Mouse (Mus musculus) thymus, adult 18-20 months (tissue): ENCODE measurements around the gene Rasl10a.

Experiments
- DNase-seq, 2 experiments: peaks; one replicate each; pipeline ENCODE4 v3.0.0; 2022; ENCODE audit warnings: mixed read lengths in 2 of 2

Rasl10a gene

DNA sequence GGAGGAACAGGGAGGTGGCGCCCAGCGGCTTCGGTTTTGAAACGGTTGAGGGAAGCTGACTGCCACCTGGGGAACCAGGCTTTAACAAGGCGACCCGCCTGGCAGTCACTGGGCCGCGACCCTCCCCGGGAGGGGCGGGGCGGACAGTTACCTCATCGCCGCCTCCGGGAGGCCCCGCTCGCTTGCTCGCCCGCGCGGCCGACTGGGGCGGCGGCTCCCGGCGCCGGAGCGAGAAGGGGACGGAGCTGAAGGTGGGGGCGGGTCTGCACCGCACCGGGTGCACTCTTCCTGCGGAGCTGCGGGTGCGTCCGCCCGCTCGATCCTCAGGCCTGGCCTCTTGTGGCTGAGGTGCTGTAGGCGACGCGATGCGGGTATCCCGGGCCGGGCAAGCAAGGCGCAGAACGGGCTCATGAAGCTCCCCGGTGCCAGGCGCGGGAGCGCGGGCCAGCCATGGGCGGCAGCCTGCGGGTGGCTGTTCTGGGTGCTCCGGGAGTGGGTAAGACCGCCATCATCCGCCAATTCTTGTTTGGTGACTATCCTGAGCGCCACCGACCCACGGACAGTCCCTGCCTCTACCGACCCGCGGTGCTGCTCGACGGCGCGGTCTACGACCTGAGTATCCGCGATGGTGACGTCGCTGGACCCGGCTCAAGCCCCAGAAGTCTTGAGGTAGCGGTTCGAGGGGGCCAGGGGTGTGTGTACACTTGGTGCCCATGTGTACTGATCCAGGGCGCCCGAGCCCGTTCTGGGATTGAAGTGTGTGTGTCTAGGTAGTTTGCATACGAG lies at the start of gene Rasl10a:
Gene Rasl10a (plus strand): TSS at position 273 of the 786 bp plus-strand sequence.
- DNase-seq, result peak; percentile 36 to 37

- no peak for DNase-seq
Observed at GRCm38 (mm10) chr11:5008867-5009266, 49.1 kb upstream of the Rasl10a start.

GRCm38 (mm10) chr11:5009354-5010074 lies 48.4 kb upstream of the Rasl10a start:
- no peak for DNase-seq

DNA sequence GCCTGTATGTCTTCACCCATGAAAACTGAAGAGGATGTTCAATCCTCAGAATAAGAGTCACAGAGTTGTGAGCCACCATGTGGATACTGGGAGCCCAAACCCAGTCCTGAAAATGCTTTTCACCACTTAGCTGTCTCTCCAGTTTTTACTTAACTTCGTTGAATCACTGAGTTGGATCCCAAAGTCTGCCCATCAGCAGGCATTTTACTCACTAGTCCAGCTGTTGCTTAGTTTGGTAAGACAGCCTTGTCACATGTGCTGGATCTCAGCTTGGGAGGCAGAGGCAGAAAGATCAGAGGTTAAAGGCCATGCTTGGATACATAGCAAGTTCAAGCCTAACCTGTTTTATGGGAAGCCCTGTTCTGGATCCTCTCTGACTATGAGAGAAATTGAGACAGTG lies 47.7 kb upstream of the Rasl10a start:
- DNase-seq, result no peak

DNA sequence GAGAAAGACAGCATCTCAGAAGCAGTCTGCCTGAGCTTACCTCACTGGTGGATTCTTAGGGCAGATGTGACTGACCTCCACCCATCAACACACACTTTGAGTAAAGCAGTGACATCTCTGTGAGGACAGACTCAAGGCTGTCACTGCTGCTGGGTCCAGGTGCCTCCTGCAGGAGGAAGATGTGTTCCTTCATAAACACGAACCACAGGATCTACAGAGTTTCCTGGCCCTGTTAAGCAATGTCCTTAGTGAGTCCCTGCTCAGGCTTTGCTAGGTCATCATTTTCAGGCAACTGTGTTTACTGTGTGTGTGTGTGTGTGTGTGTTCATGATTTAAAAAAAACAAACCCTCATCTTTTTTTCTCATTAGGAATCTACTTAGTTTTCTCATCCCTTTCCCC lies 46.4 kb upstream of the Rasl10a start:
- no peak for DNase-seq

DNA sequence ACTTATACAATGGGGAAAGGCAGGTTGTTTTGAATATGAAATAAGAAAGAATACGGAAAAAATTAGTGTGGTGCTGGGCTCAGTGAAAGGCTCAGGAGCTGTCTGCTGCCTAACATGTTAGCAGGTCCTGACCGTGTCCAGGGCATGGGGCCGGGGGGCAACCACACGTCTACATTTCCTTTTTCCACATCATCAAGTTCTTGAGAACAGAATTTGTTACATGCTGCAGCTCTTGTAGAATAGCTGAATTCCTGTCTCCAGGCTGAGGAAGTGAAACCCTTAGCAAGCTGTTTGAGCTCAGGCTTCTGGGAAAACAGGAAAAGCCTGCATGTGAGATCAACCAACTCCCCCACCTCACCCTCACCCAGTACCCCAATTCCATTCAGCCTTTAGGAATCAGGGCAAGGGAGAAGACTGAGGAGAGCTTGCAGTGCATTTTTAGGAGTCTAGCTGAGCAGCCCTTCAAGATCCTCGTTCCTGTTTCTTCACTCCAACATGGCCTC lies 45.7 kb upstream of the Rasl10a start:
- DNase-seq, result no peak

DNA sequence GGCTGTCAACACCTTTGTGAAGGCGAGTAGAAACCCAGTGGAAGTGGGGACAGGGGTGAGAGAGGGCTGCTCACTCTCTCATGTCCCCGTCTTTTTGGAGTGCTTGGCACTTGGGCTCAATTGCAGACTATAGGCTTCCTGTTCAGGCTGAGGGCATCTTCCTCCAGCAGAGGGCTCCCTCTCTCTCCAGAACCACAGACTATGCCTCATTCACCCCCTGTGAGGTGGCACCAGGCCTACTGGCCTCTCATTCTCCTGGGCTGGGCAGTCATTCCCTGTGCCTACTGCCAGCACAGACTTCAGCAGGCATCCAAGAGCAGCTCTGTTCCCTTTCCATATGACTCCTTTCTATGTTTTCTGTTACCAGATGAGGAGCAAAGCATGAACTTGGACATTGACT lies 42.2 kb upstream of the Rasl10a start:
- DNase-seq, result peak in 1 of 2 experiments; percentile 12

DNA sequence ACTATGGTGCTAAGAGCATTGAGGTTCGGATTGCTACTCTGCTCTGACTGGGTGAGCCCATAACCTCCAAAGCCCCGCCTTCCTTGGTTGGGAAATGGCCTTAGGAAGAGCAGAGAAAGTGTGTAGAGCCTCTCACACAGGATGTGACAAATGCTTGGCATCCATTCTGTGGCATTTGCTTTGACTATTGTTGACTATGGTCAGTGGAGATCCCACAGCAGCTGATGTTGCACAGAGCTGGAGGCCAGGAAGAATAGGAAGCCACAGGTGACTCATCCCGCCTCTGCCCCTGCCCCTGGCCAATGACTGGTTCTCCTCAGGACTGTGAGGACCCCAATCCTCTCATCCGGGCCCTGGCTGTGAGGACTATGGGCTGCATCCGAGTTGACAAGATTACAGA lies 41.6 kb upstream of the Rasl10a start:
- no peak for DNase-seq

DNA sequence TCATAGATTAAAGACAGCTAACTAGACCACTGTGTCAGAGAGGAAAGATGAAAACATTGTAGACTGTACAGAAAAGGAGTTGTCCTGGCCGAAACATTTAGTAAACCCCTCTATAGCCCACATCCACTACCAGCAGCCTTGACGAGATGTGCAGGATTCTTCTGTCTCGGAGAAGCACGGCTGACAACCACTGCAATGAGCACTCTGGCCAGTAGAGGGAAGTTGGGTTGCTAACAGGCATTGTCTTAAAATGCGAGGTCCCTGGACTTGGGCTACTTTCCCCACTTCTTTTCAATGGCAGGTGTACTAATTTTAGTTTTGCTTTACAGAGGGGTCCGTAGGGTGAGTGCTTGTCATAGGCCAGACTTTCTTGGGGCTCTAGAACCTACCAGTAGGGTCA lies 40.4 kb upstream of the Rasl10a start:
- no peak for DNase-seq

DNA sequence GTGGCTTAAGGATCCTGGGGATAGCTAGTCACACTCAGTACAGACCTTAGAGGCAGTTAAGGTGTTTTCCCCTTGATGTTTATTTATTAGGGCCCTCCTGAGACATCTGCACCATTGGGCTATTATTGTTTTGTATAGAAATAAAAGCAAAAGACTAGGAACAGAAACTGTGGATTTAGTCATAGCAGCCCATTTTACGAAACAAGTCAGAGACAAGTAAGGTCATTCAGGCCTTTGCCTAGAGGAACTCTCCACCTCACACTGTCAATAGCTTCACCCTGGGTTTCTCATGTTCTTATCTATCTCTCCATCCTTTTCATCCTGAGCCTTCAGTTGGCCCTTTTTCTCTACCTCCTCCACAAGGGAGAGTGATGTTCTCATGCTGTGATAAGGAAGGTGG lies 32.8 kb upstream of the Rasl10a start:
- no peak for DNase-seq

GRCm38 (mm10) chr11:5028228-5028627 lies 29.7 kb upstream of the Rasl10a start:
- DNase-seq, result no peak

GRCm38 (mm10) chr11:5032706-5033105 lies 25.2 kb upstream of the Rasl10a start:
- no peak for DNase-seq

GRCm38 (mm10) chr11:5033136-5033535 lies 24.8 kb upstream of the Rasl10a start:
- DNase-seq, result no peak

- DNase-seq, result no peak
Observed at GRCm38 (mm10) chr11:5035421-5035820, 22.5 kb upstream of the Rasl10a start.

DNA sequence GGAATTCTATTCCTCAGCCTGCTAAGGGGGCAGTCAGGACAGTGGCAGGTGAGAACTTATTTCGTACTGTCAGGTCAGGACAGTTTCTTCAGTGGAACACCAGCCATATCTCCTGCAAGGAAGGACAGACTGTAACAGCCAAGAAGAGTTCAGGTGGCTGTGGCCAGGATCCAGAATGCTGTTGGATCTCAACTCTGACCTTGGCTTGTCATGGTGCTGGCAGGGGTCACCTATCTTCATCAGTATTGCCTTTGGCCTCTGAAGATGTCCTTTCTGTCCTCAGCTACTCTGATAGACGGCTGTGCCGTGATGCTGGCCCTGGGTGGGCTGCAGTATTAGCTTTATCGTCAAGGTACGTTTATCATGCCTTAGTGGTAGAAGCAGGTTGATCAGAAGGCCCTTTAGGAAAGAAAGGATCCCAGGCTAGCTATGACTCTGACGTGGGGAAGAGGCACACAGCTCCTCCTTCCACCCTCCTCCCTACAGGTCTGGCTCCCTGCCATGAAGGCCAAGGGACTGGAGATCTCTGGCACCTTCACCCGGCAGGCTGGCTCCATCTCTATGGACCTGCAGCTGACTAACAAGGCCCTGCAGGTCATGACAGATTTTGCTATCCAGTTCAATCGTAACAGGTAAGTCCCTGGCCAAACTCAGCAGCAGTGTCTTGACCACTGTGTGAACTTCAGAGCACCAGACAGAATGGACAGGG lies 20.6 kb upstream of the Rasl10a start:
- no peak for DNase-seq

DNA sequence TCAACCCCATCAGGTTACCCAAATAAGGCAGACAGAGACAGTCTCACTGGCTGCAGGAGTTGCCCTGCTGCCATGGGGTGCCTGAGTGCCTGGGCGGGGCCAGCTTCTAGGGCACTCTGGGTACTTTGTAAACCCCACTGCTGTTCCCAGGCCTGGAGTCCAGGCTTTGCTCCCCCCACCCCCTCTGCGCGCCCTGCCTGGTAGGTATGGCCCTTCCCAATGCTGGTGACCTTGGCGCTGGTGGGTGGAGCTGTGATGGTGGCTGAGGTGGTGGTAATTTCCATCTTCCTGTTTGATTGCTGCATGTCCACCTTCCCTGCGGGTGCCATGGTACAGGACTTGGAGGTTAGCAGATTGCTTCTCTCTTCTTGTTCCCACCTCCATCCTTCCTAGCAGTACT lies 17.3 kb upstream of the Rasl10a start:
- DNase-seq, result no peak

DNA sequence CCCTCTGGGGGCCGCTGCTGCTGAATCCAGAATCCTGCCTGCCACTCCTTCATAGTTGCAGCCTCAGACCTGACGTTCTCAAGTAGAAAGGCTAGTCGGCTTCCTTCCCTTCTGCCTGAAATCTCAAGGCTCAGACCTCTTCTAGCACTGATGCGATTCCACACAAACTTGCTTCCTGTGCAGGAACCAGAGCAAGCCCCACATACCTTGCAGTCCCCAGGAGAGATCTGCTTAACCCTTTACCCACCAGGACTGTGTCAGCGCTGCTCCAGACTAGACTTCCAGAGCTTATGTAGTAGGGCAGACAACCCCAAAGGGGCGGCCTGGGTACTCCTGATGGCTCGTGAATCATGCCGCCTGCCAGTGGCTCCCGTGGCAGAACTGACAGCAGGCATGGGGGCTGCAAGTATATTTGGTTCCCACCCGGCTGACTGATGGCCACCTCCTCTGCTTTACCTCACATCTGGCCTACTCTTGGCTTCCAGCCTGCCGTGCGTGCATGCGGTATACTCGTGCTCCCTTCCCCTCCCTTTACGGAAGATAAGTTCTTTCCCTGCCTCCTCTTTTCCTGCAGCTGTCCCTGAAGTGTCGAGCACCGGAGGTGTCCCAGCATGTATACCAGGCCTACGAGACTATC lies 16.7 kb upstream of the Rasl10a start:
- DNase-seq, result no peak

DNA sequence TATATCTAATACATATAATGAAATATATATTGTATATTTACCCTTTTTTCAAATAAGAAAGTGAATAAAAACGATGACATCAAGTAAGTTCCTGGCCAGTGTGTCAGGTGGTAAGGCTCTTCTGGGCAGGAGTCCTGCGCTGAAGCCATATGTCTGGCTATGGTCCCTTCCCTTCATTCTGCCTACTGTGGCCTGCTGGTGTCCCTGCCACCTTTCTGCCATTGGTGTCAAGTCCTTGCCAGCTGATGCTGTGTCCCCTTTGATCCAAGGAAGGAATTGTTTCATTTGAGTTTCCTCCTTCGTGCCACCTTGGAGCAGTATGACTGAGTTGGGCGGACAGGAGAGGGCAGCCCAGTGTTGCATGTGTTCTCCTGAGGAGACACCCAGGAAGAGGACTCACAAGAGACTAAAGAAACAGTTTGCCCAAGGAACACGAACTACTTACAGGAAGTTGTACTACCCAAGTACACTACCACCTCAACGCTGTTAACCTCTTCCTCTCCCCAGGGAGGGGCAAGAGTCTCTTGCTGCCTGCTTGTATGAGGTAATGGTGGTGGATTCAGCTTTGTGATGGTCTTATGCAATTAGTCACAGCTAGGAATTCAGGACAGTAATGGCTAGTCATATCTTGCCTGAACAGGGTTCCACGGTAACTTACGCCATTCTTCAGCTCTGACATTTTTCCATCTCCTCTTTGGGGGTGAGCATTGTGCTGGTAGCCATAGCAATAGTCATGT lies 15.1 kb upstream of the Rasl10a start:
- DNase-seq, result no peak

DNA sequence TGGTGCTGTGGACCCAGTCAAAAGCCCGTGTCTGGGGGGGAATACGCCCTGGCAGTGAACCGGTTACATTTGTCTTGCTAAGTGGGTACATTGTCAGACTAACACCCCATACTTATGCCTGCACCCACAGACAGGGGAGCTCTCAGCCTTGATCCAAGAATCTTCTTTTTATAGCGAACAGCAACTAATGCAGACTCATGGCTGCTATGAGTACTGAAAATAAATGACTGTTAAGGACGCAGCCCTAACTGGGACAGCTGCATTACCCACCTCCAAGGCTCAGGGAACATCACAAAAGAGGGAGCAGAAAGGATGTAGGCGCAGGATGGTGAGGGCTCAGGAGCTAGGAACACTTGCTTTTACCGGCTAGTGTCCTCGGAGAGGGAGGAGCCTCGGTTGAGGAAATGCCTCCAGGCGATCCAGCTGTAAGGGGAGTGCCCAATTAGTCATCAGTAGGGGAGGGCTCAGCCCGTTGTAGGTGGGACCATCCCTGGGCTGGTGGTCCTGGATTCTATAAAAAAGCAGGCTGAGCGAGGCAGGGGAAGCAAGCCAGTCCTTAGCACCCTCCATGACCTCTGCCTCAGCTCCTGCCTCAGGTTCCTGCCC lies 11.5 kb upstream of the Rasl10a start:
- no peak for DNase-seq

DNA sequence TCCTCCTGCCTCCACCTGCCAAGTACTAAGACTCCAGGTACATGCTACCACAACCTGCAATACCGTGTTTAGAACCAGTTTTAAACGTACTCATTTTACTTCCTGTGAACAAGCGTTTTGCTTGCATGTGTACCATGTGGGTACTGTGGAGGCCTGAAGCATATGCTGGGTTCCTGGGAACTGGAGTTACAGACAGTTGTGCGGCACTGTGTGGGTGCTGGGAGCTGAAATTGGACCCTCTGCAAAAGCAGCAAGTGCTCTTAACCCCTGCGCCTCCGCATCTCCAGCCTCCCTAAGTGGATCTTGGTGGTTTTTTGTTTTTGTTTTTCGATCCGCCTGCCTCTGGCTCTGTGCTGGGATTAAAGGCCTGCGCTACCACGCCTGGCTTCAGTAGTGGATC lies 6.3 kb upstream of the Rasl10a start:
- no peak for DNase-seq

DNA sequence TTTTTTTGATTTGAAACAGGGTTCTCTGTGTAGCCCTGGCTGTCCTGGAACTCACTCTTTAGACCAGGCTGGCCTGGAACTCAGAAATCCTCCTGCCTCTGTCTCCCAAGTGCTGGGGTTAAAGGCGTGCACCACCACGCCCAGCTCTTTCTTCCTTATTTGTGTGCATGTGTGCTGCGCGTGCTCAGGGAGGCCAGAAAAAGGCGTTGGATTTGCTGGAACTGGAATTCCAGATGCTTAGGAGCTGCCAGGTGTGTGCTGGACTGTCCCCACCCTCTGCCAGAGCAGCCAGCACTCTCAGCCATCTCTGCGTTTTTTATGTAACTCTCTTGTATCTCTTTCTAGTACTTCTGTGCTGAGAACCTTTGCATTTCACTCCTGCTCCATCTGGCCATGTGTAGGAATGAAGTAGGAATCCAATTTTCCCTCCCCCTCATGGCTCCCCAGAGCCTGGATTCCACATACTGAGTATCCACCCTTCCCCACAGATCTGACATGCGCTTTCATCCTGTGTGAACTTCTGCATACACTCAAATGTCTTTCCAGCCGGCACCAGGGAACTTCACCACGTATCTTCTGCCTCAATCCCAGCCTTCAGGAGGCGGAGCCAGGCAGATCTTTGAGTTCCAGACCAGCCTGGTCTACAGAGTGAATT lies 5.6 kb upstream of the Rasl10a start:
- no peak for DNase-seq
